Comparison of ENCODE assay signal across 14 mouse cellular contexts in genomic region chr17:15991916-15992315, GRCm38 (mm10).
"Had no signal": no experiment of that assay in that cellular context is flagged by ENCODE, and none has a peak within 500 bp of the region (broad histone marks: within the 10 kb centered on the region; RNA-seq: fewer than 3 reads in every experiment).

No protein-coding gene starts in this region.

- H3K36me3 ChIP-seq: limb, embryonic 12.5 days; neural tube, embryonic 12.5 days; stomach, embryonic 15.5 days had no signal

- H3K9ac ChIP-seq: limb, embryonic 12.5 days; liver, embryonic 14.5 days; neural tube, embryonic 12.5 days; stomach, embryonic 15.5 days had no signal

- H3K27ac ChIP-seq: limb, embryonic 12.5 days; liver, embryonic 14.5 days; neural tube, embryonic 12.5 days; stomach, embryonic 15.5 days had no signal

- H3K27me3 ChIP-seq: limb, embryonic 12.5 days; neural tube, embryonic 12.5 days; stomach, embryonic 15.5 days had no signal

- ATAC-seq: intestine, postnatal 0 days had no signal

- H3K4me3 ChIP-seq: limb, embryonic 12.5 days; myocyte; neural tube, embryonic 12.5 days; stomach, embryonic 15.5 days had no signal

- H3K4me2 ChIP-seq: limb, embryonic 12.5 days; neural tube, embryonic 12.5 days; stomach, embryonic 15.5 days had no signal

- H3K9me3 ChIP-seq: limb, embryonic 12.5 days; neural tube, embryonic 12.5 days; stomach, embryonic 15.5 days had no signal

- DNase-seq: kidney, adult 8-10 months; kidney, postnatal 25 days; layer of hippocampus, adult 9-11 months; layer of hippocampus, postnatal 36 days; lung, adult 18-20 months; right cerebral cortex, postnatal 14 days; thymus, adult 2 months; thymus, postnatal 25 days had no signal
